Mouse (Mus musculus): Measurements from ENCODE around the gene Pla2g1b.
A peak's percentile ranks its signal among the peaks of the same experiment; 100 is the strongest.
"Not testable (repeated sequence)": the region's sequence is repeated elsewhere in the genome, so short reads cannot be mapped to it uniquely, and the experiment has no call there.

The Pla2g1b gene

DNA sequence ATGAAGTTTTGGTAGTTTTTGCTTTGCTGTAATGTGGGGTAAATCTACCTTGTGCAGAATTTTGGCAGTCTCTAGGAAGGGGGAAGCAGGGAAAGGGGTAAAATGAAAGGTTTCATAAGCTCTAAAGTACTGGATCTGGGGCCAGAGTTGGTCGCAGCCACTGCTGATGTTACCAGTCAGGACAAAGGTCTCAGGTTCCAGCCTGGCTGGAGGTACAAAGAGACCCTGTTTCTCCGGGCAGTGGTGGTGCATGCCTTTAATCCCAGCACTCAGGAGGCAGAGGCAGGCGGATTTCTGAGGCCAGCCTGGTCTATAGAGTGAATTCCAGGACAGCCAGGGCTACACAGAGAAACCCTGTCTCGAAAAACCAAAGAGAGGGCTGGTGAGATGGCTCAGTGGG lies 39.6 kb downstream of the Pla2g1b start:
- DNase-seq (ENCODE audit: low spot score) = not testable (repeated sequence)

DNA sequence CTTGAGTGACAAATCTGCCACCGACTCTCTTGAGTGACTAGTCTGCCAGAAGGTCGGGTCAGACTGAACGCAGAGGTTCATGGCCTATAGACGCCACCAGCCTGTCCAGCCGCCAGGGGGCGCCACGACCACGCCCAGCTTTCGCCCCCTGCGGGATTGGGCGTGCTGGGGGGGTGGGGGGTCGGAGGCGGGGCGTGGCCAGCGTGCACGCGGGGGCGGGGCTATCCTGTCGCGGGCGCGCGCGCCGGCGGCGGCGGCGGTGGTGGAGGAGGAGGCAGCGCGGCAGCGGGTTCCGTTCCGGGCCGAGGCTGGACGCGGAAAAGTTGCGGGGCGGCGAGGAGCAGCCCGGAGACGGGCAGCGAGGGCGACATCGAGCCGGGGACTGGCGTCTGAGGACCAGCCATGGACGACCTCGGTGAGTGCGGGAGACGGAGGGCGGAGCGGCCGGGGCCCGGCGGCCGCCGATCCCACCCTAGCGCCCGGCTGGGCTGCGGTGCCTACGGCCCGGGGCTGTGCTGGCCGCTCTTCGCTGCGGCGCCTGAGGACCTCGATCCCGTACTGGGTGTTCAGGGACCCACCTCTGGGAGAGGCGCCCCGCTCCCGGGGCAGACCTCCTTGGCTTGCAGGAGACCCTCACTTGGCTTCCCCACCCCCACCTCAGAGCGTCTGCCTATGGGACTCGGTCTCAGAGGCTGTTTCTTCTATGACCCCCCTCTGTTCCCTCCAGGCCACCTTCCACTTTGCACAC lies 40.6 kb downstream of the Pla2g1b start, which contains the start of gene Pxn:
Gene Pxn (plus strand): TSS at position 223 of the 748 bp plus-strand sequence.
- DNase-seq (ENCODE audit: low spot score) = peak; percentile 94

DNA sequence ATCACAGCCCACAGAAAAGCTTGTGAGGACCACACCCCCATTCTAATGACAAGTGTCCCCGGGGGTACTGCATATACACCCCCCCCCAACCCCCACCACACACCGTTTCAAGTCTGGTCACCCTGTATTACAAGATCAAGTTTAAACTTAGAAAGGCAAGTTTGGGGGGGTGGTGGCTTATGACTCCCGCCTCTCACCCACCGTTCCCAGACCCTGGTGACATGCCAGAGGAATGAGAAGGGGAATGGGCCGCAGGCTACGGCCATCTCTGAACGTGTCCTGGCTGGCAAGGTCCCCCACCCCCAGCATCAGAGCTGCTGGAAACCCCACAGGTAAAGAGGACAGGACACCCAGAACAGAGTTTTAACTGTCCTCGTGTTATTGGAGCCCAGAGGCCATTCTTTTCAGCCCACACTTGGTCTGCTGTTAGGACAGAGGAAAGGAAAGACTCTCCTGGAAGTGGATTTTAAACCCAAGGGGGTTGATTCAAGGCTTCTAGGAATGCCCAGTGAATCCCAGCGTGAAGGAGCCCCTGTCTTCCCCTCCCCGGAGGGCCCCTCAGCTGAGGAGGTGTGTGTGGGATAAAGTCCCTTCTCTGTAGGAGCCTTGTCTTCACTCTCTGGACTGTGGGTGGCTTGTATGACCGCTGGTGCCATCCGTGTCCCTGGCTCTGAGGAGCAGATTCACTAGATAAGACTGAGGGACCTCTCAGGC lies 41.4 kb downstream of the Pla2g1b start:
- no peak for DNase-seq (ENCODE audit: low spot score)

DNA sequence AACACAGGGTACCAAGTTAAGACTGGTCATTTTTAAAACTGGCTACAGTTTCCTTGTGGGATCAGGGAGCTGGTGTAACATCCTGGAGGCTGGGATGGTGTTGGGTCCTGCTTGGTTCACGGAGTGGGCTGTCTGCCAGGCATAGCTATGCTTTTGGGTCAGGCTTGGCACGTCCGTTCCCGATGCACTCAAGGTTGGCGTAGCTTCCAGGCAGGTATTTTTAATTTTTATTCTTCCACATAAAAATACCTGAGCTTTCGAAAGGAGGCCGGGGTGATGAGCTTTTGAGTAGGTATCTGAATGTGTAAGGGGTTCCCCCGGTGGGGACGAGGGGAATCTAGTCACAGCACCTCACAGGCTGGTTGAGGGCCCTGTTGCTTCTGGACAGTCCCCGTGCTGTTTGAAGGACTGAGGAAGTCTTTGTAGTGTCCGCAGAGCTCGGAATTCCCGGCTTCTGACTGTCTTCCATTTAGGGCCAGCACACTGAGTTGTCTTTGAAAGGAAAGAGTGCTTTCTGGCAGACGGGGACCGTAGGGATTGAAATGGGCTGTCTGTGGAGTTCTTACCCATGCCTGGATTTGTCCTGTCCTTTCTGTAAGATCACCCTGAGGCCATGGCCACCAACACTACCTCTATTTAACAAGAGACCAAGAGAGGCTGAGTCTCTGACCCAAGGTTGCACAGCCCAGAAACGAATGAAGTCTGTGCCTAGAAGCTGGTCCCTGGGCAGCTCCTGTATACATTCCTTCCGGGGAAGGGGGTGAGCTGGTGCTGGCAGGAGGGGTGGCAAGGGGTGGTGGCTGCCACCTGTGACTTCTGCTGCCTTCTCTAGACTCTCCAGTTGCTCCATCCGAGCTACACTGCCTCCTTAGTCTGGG lies 42.2 kb downstream of the Pla2g1b start:
- no peak for DNase-seq (ENCODE audit: low spot score)

DNA sequence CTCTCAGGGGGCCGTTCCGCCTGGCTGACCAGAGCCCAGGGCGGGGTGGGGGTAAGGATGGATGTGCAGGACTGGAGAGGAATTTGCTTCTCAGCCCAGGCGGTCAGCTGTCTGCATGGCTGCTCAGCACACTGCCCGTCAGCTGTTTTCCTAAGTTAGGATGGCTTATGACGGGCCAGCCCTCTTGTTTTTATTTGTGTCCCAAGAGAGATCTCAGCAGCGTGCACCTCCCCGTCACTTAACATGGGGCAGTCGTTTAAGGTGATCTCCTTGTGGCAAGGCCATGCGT lies 42.7 kb downstream of the Pla2g1b start:
- DNase-seq (ENCODE audit: low spot score) = no peak

DNA sequence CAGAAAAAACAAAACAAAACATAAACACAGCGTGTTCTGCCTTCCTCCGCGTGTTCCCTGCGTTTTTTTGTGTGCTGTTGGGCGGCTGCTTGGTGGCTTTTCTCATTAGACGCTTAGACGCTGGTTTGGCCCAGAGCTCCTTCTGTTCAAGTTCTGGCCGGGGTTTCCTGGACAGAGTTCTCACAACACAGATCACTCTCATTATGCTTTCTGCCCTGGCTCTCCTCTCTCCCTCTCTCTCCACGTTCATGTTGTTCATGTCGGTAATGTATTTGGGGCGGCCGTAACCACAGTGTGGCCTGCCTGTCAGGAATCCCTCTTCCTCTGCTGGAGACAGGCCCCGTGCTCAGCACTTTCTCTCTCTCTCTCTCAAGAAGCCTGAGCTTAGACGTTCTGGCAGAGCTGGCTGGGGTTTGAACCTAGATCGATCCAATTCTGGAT lies 43.3 kb downstream of the Pla2g1b start:
- no peak for DNase-seq (ENCODE audit: low spot score)

DNA sequence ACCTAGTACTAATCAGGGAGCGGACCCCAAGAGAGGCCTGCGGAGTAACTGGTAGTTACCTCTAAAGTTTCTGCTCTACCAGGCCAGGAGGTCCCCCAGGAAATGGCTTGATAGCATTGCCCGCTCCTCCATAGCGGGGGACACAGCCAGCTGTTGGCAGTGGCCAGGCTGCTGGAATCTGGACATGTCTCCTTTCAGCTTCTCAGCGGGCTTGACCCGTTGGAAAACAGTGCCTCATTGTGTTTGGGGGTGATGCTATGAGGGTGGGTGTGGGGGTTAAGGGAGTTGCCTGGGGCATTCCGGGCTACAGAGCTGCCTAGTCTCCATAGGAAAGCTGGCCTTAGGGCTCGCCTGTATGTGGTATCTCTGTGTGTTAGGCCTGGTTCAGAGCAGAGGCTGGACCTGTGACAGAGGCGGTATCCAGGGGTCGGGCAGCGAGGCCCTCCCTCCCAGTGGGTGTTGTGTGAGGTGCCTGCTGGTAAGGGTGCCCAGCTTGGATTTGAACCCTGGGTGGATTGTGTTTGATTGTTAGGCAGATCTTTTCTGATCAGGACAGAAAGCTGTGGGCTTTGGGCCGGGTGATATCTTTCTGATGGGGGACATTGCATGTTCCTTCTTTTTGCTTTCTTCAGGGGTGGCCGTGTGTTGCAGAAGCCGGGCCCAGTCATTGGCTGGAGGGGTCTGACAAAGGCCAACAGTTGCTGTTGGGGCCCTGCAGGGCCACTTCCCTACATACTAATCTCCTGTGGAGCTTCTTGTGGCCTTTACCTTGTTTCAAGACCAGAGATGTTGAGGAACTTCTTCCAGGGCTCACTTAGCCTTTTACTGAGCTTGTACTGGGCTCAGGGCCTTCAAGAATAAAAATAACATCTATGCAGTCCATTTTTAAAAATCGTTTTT lies 44.0 kb downstream of the Pla2g1b start:
- no peak for DNase-seq (ENCODE audit: low spot score)

DNA sequence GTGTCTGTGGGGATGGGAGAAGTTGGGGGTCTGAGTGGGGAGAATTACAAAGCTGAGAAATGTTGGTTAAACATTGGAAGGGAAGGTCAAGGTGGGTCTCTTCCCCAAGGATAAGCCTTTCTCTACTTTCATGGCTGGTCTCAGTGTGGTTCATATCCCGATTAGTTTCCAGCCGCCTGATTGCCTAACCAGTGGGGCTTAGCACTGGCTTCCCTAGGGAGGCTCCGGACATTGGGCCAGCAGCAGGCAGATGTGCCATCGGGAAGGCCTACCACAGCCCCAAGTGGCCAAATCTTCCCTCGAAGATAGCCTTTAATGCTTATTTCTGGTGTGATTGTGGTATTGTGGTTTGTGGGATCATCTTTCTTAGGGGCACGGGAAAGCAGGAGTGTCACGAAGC lies 46.3 kb downstream of the Pla2g1b start:
- no peak for DNase-seq (ENCODE audit: low spot score)

DNA sequence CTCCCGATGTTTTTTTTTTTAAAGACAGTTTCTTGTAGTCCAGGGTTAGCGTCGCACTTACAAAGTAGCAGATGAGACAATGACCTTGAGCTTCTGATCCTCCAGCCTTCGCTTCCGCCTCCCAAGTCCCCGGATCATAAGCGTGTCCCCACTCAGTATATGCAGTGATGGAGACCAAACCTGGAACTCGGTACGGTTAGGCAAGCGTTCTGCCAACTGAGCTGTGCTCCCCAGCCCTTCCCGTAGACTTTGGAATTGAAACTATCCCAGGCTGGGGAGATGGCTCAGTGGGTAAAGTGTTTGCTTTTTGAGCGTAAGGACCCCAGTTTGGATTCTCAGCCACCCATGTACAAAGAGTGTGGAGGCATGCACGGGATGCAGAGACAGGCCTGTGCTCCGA lies 47.2 kb downstream of the Pla2g1b start:
- no peak for DNase-seq (ENCODE audit: low spot score)

DNA sequence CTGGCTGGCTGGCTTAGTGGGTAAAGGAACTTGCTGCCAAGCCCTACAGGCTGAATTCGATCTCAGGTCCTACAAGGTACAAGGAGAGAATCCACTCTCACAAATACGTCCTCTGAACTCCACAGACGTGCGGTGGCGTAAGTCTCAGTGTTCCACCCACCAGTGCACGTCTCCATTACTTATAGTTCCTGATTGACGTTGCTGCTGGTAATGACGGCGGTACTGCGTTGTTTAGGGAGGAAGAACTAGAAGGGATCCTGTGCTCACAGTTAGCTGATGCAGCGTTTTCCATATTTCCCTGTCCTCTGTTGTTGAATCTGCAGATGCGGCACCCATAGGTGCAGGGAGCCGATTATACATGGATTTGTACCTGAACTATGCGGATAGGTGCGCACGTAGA lies 47.7 kb downstream of the Pla2g1b start:
- DNase-seq (ENCODE audit: low spot score) = no peak

DNA sequence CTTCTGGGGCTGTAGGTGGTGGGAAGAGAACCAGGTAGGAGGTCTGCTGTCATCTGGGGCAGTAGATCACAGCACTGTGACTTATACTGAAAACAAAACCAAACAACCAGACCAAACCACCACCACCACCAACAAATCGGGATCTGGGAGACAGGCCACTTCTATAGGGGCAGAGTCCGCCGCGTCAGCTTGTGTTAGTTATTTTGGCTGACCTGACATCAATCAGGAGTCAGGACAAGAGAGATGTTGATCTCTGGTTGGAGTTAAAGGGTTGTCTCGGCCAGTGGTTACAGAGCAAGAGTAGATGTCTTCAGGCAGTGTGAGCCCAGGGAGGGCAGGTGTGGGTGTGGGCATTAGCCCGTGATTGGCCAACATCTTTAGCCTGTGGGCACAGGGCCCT lies 48.3 kb downstream of the Pla2g1b start:
- DNase-seq (ENCODE audit: low spot score) = no peak

DNA sequence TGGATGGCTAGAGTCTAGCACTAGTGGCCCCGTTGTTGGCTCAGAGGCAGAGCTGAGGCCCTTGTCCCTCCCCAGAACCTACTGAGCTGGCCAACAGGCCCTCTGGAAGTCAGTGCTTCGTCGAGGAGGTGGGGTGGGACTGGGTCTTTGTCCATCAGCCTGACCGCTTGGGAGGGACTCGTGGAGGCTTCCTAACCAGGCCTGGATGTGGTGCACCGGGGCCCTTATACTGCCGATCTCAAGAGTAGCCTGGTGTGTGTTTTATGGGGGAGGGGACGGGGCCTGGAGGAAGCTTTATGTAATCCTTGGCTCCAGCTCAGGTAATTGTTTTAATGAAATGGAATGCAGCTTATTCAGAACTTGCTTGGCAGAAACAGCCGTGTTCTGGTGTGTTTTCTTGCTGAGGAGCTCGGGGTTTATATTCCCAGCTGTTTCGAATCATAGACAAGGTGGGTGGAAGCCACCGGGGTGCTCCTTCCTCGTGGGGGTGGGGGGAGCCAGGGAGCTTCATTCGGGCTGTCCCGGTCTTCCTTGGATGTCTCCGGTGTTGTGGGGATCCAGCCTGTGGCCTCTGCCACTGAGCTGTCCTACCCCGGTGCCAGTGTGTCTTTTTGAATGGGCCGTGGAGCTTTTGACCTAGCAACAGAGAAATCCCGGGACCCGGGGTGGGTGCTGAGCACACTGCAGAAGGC lies 49.0 kb downstream of the Pla2g1b start:
- no peak for DNase-seq (ENCODE audit: low spot score)

DNA sequence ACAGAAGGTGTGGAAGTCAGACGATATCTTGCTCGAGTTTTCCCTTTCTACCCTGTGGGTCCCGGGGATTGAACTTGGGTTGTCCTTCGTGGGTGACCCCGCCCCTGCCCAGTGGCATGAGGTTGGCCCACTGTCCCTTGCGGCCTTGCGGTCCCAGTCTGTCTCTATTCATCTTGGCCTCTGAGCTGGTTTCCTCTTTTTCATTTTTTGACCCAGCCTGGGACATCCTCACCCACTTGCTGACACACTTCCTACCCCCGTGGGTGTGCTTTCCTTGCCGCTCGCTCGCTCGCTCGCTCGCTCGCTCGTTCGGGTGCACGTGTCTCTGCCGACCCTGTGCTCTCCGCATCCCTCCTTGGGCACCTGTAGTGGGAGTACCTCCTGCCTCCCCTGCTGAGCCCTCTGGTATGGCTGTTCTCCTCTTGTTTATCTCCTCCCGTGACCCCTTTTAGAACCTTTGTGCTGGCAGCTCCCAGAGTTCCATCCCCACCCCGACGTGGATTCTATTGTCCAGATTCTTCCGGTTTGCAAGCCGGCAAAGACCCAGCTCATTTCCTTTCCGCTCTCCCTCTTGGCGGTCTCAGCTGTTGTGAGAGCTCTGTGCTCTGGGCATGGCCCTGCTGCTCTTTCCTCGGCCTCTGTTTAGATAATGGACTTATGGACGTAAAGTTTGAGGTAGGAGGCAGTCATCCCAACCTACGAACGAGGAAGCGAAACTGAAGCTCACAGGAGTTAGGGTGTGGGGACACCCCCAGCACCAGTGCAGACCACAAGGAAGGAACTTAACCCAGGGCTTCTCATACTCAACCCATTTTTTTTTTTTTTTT lies 50.2 kb downstream of the Pla2g1b start:
- DNase-seq (ENCODE audit: low spot score) = no peak

DNA sequence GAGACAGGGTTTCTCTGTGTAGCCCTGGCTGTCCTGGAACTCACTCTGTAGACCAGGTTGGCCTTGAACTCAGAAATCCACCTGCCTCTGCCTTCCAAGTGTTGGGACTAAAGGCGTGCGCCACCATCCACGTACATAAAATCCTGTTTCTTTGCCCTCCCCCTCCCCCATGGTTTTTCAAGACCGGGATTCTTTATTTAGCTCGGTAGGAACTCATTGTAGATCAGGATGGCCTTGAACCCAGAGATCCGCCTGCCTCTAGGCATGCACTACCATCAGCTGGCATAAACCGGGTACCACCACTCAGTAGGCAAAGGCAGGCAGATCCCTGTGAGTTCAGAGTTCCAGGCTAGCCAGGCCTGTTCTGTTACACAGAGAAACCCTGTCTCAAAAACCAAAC lies 50.8 kb downstream of the Pla2g1b start:
- no peak for DNase-seq (ENCODE audit: low spot score)

DNA sequence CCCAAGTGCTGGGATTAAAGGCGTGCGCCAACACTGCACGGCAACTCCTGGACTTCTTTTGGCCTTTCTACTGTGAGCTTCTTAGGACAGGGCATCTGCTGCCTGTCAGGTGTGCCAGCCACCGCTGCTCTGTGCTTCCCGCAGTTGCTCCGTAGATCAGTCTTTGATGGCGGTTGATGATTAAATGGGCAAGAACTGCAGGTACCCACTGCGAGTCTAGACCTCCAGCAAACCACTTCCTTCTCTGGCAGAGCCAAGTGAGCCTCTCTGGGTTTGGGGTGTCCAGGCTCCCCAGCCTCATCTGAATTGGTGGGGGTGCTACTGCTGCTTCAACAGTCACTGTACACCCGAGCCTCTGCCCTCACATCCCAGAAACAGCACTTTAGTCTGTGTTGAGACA lies 51.4 kb downstream of the Pla2g1b start:
- DNase-seq (ENCODE audit: low spot score) = no peak

DNA sequence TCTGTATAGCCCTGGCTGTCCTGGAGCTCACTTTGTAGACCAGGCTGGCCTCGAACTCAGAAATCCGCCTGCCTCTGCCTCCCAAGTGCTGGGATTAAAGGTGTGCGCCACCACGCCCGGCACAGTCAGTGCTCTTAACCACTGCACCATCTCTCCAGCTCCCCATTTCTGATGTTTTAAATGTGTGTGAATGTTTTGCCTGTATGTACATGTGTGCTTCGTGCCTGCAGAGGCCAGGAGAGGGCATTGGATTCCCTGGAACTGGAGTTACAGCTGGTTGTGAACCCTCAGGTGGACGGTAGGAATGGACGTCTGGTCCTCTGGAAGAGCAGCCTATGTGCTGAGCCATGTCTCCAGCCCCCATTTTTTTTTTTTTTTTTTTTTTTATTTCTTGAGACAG lies 52.2 kb downstream of the Pla2g1b start:
- not testable (repeated sequence) for DNase-seq (ENCODE audit: low spot score)

DNA sequence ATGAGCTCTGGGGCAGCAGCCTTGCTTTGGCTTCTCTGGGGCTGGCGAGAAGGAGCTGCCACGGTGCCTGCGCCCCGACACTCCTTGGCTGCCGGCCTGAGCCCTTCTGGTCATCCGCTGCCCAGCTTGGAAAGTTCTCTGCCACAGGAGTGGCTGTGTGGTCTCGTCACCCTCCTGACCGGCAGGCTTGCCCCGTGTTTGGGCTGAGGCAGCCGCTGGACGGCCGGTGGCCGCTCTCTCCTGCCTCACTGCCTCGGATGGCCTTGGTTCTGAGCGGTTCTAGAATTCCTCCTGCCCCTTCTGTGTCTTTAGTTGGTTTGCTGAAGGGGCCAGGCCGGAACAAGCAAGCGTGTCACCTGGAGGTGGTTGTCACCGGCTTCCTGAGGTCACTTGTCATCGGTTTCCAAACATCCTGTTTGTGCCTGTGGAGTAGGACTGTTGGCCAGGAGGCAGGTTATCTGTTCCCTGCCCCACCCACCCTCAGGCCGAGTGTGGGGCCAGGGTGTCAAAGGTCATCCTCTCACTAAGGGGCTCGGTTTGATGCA lies 54.3 kb downstream of the Pla2g1b start:
- DNase-seq (ENCODE audit: low spot score) = no peak

DNA sequence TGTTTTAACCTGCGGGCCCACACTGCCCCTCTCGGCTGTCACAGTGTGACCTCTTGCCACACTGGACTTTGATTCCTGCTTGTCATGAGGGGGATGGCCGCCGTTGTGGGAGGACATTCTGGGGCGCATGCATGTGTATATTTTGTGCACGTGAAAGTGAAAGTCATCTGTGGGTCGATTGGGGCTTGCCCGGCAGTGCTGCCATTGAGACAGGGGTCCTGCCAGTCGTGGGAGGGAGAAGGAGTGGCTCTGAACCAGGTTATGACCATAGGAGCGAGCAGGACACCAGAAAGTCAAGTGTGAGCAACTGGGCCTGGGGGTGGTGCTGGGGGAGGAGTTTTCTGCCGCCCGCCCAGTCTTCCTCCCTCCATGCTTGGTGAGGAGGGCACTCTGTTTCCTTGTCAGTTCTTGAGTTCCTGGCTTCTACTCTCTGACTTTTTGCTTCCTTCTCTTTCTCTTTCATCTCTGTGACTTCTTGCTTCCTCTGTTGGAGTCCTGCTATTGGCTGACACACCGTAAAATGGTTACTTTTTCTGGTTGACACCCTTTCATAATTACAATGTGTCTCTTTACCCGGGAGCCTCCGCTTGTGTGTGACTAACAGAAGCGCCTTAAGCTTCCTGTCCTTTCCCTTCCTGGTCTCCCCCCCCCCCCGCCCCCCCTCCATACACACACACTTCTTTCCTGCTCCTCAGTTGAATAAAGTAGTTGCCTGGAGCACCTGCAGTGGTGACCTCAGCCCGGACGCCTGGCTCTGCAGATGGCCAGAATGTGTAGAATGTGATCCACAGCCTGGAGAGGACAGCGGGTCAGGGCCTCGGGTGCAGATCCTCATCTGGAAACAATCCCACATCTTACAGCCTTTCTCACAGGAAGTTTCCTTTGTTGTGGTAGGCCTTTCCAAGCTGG lies 55.7 kb downstream of the Pla2g1b start:
- no peak for DNase-seq (ENCODE audit: low spot score)

DNA sequence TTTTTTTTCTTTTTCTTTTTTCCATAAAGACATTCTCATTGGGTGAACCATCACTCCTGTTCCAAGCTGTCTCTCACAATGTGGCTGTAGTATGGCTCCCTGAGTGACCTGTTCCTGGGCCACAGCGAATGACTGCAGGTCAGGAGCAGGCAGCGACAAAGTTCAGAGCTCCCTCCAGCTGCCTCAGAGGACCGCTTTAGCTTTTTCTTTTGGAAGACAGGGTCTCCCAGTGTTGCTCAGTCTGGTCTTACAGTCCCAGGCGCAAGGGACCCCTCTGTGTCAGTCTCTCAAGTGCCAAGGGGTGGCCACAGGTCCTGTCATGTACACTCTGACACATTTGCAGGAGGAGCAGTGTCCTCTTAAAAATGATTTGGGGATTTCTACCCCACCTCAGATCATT lies 56.5 kb downstream of the Pla2g1b start:
- DNase-seq (ENCODE audit: low spot score) = no peak
